Mouse (Mus musculus) midbrain, embryonic 15.5 days (tissue): ENCODE data around the gene Pomgnt2. TPM values are rescaled to one million over a fixed set of nuclear protein-coding genes. Genes with fewer than 3 reads are reported as not detected.

Source experiments
- ATAC-seq: fragments of 200-750 bp; cut with Nextera tagmentation; replicated peaks from 2 replicates; pipeline ENCODE4 v1.8.0; 2017; ENCODE audit warnings: moderate TSS enrichment
- H3K27ac ChIP-seq: fragments of 300-500 bp; sonication (generic); 2 replicates; pipeline ENCODE4 v1.5.1; 2015; ENCODE audit warnings: mild to moderate bottlenecking, inconsistent platforms
- H3K27me3 ChIP-seq: fragments of 300-500 bp; sonication (generic); replicated peaks from 2 replicates; pipeline ENCODE4 v1.6.1; 2015; ENCODE audit warnings: inconsistent platforms
- H3K36me3 ChIP-seq: fragments of 300-500 bp; sonication (generic); replicated peaks from 2 replicates; pipeline ENCODE4 v1.6.1; 2015; ENCODE audit warnings: inconsistent platforms
- H3K4me1 ChIP-seq: fragments of 300-500 bp; sonication (generic); 2 replicates; pipeline ENCODE4 v1.6.1; 2015; ENCODE audit warnings: inconsistent platforms
- H3K4me2 ChIP-seq: fragments of 300-500 bp; sonication (generic); 2 replicates; pipeline ENCODE4 v1.6.1; 2015; ENCODE audit warnings: inconsistent platforms, mild to moderate bottlenecking, moderate library complexity
- H3K4me3 ChIP-seq: fragments of 300-500 bp; sonication (generic); 2 replicates; pipeline ENCODE4 v1.5.1; 2015; ENCODE audit warnings: mild to moderate bottlenecking, inconsistent platforms
- H3K9ac ChIP-seq: fragments of 300-500 bp; sonication (generic); 2 replicates; pipeline ENCODE4 v1.6.1; 2015; ENCODE audit warnings: mild to moderate bottlenecking, inconsistent platforms
- H3K9me3 ChIP-seq: fragments of 300-500 bp; sonication (generic); 2 replicates; pipeline ENCODE4 v1.6.1; 2016; ENCODE audit warnings: inconsistent platforms
- WGBS: fragments of 180-500 bp; shearing (Covaris S2); methylation state at CpG from one replicate; pipeline ENCODE4 v1.1.7; 2015; ENCODE audit warnings: mixed read lengths; 5-methylcytosine and 5-hydroxymethylcytosine counted together
- polyA plus RNA-seq: library from polyadenylated mRNA; unstranded; fragments of >200 nt; fragmentation: Nextera tagmentation; extraction: Ambion mirVana; gene quantifications from 2 replicates; pipeline ENCODE4 v1.2.1, GENCODE M21; 2015

Pomgnt2 gene
- polyA plus RNA-seq, 1 experiment from 2014 or later, result 37.1 TPM

DNA sequence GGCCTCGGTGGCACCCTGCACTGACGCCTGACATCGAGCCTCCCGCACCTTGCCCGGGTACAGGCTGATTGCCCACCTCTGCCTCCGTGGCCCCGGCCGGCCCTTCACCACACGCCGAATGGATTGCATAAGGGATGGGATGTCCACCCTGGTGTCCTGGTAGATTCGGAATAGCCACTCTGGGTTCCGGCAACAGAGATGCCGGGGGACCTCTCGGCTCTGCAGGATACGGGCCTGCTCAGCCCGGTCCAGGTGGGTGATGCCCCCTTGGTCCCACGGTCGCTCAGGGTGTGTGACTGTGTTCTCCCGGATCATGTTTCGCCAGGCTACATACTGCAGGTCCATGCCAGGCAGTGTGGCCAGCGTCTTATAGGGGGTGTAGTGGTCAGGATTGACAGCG, 14.7 kb downstream of the Pomgnt2 start:
- Histone ChIP-seq H3K27me3 (no peaks in the 10 kb centered on the region), H3K4me1 (peaks cover 4% of the 10 kb centered on the region; the same call in 1 of the 2 replicates), H3K27ac (no peak overlapping the region), H3K36me3 (0 out of 2 replicates have a peak, but pooled peaks cover 4% of the 10 kb centered on the region), H3K9ac (no peak overlapping the region), H3K9me3 (no peaks in the 10 kb centered on the region), H3K4me3 (no peak overlapping the region), H3K4me2 (no peak overlapping the region)
- no peak for ATAC-seq
- whole genome bisulfite sequencing, result 95% methylated on average over 22 of the region's 22 CpGs

DNA sequence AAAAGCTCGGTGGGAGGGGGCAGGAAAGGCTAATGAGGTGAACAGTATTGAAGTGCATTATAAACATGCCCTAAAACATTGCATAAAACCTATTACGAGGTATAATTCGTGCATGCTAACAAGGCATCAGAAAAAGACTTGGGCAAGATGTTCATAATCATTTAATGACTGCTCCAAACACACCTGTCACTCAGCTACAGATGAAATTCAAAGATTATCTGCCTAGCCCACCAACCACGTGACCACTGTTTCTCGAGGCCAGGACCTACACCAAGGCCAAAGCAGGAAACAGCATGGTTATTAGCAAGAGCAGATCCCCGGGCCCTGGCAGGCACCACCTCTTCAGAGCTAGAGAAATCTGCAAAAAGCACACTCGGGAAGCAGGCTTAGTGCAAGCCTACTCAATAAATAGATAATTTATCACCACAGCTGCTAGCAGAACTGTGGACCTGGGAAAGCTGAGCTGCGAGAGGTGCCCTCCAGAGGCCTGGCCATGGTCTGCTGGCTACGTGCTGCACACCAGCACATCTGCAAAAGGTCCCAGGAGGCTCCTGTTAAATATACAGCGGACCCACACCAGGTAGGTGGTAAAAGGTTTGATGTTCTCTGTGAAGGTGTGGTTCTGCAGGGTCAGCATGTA, 15.3 kb downstream of the Pomgnt2 start:
- Histone ChIP-seq H3K9ac (no peak overlapping the region), H3K27ac (no peak overlapping the region), H3K27me3 (no peaks in the 10 kb centered on the region), H3K4me2 (no peak overlapping the region), H3K4me3 (no peak overlapping the region), H3K4me1 (peaks cover 4% of the 10 kb centered on the region; the same call in 1 of the 2 replicates), H3K36me3 (0 out of 2 replicates have a peak, but pooled peaks cover 4% of the 10 kb centered on the region), H3K9me3 (no peaks in the 10 kb centered on the region)
- 84% methylated on average over 10 of the region's 10 CpGs for WGBS
- no peak for ATAC-seq

DNA sequence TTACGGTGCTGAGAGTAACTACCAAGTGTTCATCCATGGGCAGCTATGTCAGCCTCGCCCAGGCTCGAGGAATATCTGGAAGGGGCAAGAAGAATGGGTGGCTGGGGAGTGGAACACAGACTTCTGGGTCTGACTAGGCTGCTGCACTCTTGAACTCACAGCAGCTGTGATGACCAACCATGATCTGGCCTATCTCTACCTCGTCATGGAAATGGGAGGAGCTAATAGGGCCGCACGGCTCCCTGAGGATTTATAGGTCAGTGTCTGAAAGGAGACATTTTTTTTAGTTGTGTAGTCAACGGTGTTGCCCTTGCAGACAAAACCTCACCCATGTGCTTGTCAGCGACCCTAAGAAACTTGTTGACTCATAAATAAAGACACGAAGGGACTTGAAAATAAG, 15.9 kb downstream of the Pomgnt2 start:
- peaks cover 4% of the 10 kb centered on the region; the same call in 1 of the 2 replicates for H3K4me1 ChIP-seq
- H3K9ac ChIP-seq, result no peak overlapping the region
- H3K9me3 ChIP-seq, result no peaks in the 10 kb centered on the region
- 0 out of 2 replicates have a peak, but pooled peaks cover 4% of the 10 kb centered on the region for H3K36me3 ChIP-seq
- 86% methylated on average over 9 of the region's 9 CpGs for WGBS
- H3K27ac ChIP-seq, result no peak overlapping the region
- H3K4me2 ChIP-seq, result no peak overlapping the region
- ATAC-seq, result no peak
- no peak overlapping the region for H3K4me3 ChIP-seq
- no peaks in the 10 kb centered on the region for H3K27me3 ChIP-seq

DNA sequence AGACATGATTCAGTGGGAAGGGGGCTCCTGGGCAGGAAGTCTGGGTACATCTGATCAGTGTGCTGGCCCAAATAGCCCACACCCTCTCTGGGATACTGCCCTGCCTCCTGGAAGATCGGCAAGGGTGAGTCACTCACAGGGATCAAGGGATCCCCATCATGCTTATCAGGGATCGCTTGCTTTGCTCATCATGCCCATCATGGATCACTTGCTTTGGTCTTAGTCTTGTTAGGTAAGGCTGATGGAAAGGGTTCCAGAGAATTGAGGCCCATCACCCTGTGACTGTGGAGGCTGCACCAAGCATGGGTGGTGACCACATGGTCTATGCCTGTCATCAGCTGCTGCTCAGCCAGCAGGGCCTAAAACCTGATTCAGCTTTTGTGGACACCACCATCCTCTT, 21.6 kb downstream of the Pomgnt2 start:
- no peak overlapping the region for H3K27ac ChIP-seq
- 79% methylated on average over 2 of the region's 2 CpGs for WGBS
- no peak overlapping the region for H3K9ac ChIP-seq
- H3K4me1 ChIP-seq, result no peaks in the 10 kb centered on the region
- no peak overlapping the region for H3K4me3 ChIP-seq
- no peak for ATAC-seq
- H3K4me2 ChIP-seq, result no peak overlapping the region
- no peaks in the 10 kb centered on the region for H3K27me3 ChIP-seq
- H3K9me3 ChIP-seq, result no peaks in the 10 kb centered on the region
- H3K36me3 ChIP-seq, result no peaks in the 10 kb centered on the region

DNA sequence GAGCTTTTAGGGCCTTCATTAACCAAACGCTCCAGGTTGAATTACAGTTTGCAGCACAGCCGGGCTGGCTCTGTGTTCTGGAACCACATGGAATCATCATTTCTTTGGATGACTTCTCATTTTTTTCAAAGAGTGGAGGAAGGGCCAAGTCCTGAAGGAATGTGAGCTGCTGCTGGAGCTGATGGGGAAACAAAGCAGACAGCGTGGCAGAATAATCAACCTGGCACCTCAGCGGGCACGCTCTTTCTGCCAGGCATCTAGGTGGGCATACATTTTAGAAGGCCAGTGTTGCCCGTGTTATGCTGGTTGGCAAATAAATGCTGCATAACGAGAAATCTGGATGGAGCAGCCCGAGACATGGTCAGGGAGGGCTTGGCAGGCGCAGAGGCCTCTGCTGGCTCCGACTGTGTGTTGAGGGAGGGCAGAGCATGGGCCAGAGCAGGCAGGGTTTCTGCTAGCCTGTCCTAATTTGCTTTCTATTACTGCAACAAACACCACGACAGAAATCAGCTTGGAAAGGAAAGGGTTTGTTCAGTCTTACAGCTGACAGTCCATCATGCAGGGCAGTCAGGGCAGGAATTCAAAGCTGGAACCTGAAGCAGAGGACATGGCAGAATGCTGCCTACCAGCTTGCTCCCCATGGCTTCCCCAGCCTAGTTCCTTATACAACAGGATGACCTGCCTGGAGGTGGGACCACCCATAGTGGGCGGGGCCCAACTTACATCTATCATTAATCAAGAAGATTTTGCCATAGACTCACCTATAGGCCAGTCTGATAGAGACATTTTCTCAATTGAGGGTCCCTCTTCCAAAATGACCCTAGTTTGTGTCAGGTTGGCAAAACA, 22.5 kb downstream of the Pomgnt2 start:
- Histone ChIP-seq H3K36me3 (no peaks in the 10 kb centered on the region), H3K9me3 (no peaks in the 10 kb centered on the region), H3K9ac (no peak overlapping the region), H3K4me3 (no peak overlapping the region), H3K27me3 (no peaks in the 10 kb centered on the region), H3K27ac (0 out of 2 replicates have a peak overlapping the region, but pooled peaks have one; percentile 10), H3K4me2 (no peak overlapping the region), H3K4me1 (no peaks in the 10 kb centered on the region)
- ATAC-seq, result no peak
- WGBS, result 82% methylated on average over 12 of the region's 12 CpGs

DNA sequence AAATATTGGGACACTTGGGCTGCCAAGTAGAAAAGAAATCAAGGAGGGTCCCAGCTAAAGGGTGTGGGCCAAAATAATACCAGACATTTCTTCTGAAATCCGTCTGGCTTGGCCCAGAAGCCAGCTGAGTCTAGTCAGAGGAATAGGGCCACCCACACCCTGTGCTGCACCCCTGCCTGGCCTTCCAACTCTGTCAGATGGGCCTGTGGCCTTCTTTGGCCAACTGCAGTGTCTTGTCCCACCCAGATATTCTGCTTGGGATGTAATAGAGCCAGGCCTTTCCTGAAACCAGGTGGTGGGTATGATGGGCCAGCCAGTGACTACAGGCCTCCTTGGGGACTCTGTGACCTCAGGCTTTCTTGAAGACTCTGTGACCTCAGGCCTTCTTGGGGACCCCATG, 23.7 kb downstream of the Pomgnt2 start:
- H3K9me3 ChIP-seq, result no peaks in the 10 kb centered on the region
- WGBS, result 70% methylated on average over 1 of the region's 1 CpGs
- no peaks in the 10 kb centered on the region for H3K27me3 ChIP-seq
- no peak for ATAC-seq
- H3K4me2 ChIP-seq, result no peak overlapping the region
- H3K4me3 ChIP-seq, result no peak overlapping the region
- H3K27ac ChIP-seq, result no peak overlapping the region
- no peaks in the 10 kb centered on the region for H3K4me1 ChIP-seq
- no peak overlapping the region for H3K9ac ChIP-seq
- no peaks in the 10 kb centered on the region for H3K36me3 ChIP-seq

DNA sequence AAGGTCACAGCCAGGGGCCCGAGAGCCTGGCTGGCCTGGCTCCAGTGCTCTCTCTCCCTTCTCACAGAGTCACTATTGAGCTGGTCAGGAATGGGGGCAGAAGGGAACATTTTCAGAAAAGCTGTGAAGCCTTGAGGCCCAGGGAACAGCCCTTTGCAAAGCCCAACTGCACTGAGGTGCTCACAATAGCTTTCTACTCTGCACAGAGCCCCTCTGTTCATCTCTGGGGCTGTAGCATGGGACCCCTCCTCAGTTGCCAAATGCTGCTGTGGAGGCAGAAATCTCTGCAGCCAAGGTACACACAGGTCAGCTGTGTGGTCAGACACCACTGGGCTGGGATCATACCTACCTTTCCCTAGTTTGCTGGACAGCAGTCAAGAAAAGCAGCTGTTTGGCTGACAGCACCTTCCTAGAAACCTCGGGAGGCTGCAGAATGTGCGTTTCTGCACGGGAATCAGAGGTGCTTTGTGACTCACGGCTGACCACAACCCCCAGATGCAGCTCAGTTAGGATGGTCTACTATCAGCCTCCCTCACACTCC, 27.0 kb downstream of the Pomgnt2 start:
- H3K36me3 ChIP-seq, result no peaks in the 10 kb centered on the region
- H3K4me2 ChIP-seq, result no peak overlapping the region
- no peaks in the 10 kb centered on the region for H3K27me3 ChIP-seq
- no peaks in the 10 kb centered on the region for H3K4me1 ChIP-seq
- 56% methylated on average over 5 of the region's 5 CpGs for WGBS
- H3K9me3 ChIP-seq, result no peaks in the 10 kb centered on the region
- H3K27ac ChIP-seq, result no peak overlapping the region
- H3K4me3 ChIP-seq, result no peak overlapping the region
- no peak overlapping the region for H3K9ac ChIP-seq
- no peak for ATAC-seq

DNA sequence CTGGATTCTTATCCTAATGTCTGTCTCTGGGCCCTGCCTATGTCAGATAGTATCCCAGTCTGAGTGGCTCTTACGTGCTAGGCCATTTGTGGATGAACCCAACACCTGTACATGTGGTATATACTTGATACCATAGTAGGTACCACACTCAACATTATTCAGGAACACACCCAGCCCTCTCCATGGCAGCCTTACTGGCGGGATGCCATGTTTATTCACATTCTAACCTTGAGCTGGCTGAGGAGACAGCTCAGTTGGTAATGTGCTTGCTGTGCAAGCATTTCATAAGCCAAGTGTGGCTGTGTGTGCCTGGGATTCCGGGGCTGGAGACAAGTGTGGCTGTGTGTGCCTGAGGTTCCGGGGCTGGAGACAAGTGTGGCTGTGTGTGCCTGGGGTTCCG, 28.7 kb downstream of the Pomgnt2 start:
- Histone ChIP-seq H3K27ac (no peak overlapping the region), H3K27me3 (no peaks in the 10 kb centered on the region), H3K36me3 (no peaks in the 10 kb centered on the region), H3K4me2 (no peak overlapping the region), H3K4me1 (no peaks in the 10 kb centered on the region), H3K4me3 (no peak overlapping the region), H3K9me3 (no peaks in the 10 kb centered on the region), H3K9ac (no peak overlapping the region)
- ATAC-seq, result no peak
- 84% methylated on average over 5 of the region's 5 CpGs for WGBS

DNA sequence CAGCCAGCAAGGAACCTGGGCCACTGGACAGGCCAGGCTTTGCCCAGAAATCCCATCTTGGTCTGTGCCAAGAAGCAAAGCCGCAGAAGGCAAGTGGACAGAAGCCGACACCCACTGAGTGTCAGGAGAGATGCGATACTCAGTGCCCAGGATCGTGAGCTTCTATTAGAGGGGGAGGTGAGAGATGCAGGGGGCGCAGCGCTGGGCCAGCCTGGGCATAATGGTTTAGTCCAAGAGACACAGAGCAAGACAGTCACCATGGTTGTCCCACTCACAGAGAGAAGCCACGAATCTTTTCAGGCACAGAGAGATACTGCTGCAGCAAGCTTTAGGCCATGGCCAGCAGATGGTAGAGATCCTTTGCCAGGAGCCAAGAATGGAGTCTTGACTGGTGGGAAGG, 32.0 kb downstream of the Pomgnt2 start:
- Histone ChIP-seq H3K36me3 (no peaks in the 10 kb centered on the region), H3K9ac (no peak overlapping the region), H3K27me3 (no peaks in the 10 kb centered on the region), H3K9me3 (no peaks in the 10 kb centered on the region), H3K4me3 (no peak overlapping the region), H3K27ac (no peak overlapping the region), H3K4me2 (no peak overlapping the region), H3K4me1 (no peaks in the 10 kb centered on the region)
- 95% methylated on average over 7 of the region's 7 CpGs for WGBS
- ATAC-seq, result no peak

DNA sequence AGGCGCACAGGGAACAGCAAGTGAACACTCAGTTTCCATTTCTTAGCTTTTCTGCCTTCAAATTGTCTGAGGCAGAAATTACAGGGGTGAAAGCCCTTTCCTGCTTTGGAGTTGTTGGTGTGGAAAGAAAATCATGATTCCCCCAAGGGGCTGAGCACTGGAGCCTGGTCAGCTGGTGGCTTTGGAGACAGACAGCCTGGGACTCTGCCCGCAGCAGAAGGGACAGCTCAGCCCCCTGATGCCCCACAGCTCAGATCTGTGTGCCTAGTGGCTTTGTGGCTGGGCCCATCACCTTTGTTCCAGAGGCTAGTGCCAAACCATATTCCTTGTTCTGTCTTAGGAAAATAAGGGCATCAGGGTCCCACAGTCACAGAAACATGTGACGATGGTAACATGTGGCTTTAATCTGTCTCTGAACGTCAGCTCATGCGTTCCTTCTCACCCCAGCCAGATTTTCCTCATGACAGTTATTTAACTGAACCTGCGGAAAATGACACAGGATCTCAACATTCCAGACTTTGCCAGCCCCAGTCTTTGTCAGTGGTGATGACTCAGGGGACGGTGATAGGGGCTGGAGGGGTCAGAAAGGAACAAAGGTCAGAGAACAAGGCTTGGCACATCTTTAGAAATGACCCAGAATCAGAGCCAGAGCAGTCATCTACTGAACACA, 36.8 kb downstream of the Pomgnt2 start:
- H3K9me3 ChIP-seq, result no peaks in the 10 kb centered on the region
- no peak overlapping the region for H3K4me3 ChIP-seq
- H3K9ac ChIP-seq, result no peak overlapping the region
- 55% methylated on average over 7 of the region's 7 CpGs for WGBS
- H3K36me3 ChIP-seq, result no peaks in the 10 kb centered on the region
- no peaks in the 10 kb centered on the region for H3K27me3 ChIP-seq
- H3K4me1 ChIP-seq, result no peaks in the 10 kb centered on the region
- ATAC-seq, result no peak
- no peak overlapping the region for H3K4me2 ChIP-seq
- no peak overlapping the region for H3K27ac ChIP-seq

DNA sequence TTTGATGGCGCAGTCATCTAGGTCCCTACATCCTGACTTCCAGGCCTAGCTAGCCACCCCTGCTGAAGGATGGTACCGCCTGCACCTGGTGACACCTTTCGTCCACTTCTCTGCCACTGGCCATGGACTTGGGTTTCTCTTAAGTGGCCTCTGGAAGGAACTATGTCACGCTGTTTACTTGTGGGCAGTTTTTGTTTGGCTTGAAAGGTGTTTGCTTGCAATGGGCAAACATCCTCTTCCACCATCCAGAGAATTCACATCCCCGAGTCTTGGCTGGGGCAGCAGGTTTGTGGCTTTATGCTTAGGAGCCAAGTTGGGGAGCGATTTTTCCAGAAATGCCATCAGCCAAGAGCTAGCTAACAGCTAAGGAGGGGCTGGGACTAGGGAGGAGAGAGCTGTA, 44.3 kb downstream of the Pomgnt2 start:
- no peak for ATAC-seq
- Histone ChIP-seq H3K9ac (no peak overlapping the region), H3K4me1 (peaks cover 11% of the 10 kb centered on the region), H3K27ac (no peak overlapping the region), H3K36me3 (no peaks in the 10 kb centered on the region), H3K4me2 (no peak overlapping the region), H3K9me3 (no peaks in the 10 kb centered on the region), H3K27me3 (no peaks in the 10 kb centered on the region), H3K4me3 (no peak overlapping the region)
- WGBS, result 91% methylated on average over 6 of the region's 6 CpGs

DNA sequence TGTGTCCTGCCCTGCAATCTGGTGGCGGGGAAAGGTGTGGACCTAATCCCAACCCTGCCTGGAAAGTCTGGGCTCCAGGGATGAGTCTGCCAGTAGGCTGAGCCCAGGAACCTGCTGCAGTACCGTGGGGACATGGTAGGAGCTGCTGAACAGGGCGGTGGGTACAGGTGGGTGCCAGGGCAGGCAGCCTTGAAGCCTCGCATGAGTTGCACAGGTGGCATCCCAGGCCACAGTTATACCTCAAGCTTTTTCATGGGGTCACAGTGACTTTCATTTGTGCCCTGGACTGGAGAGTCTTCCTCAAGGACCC, 45.8 kb downstream of the Pomgnt2 start:
- Histone ChIP-seq H3K36me3 (no peaks in the 10 kb centered on the region), H3K27me3 (no peaks in the 10 kb centered on the region), H3K9ac (no peak overlapping the region), H3K4me1 (peaks cover 11% of the 10 kb centered on the region), H3K9me3 (no peaks in the 10 kb centered on the region), H3K4me2 (peak overlapping the region; percentile 38), H3K4me3 (0 out of 2 replicates have a peak overlapping the region, but pooled peaks have one; percentile 2), H3K27ac (peak overlapping the region; percentile 45; the same call in 1 of the 2 replicates)
- WGBS, result 39% methylated on average over 4 of the region's 4 CpGs
- no peak; the same call in 1 of the 2 replicates for ATAC-seq
